Mouse (Mus musculus): Measurements from ENCODE around the gene 2610002M06Rik. TPM values are rescaled to one million over a fixed set of nuclear protein-coding genes. Genes with fewer than 3 reads are reported as not detected.

The 2610002M06Rik gene
- 2.1 TPM for polyA plus RNA-seq (2012; fragmentation: generic; extraction: Trizol)
- long read RNA-seq, experiment 1, full-length matches to known transcripts: 5 of 7 reads
- long read RNA-seq, experiment 1, partial matches to known transcripts: 0 of 7 reads
- long read RNA-seq, experiment 1, other reads (novel, unspliced or antisense): 2 of 7 reads
- long read RNA-seq, experiment 2, full-length matches to known transcripts: 23 of 24 reads
- long read RNA-seq, experiment 2, partial matches to known transcripts: 0 of 24 reads
- long read RNA-seq, experiment 2, other reads (novel, unspliced or antisense): 1 of 24 reads

DNA sequence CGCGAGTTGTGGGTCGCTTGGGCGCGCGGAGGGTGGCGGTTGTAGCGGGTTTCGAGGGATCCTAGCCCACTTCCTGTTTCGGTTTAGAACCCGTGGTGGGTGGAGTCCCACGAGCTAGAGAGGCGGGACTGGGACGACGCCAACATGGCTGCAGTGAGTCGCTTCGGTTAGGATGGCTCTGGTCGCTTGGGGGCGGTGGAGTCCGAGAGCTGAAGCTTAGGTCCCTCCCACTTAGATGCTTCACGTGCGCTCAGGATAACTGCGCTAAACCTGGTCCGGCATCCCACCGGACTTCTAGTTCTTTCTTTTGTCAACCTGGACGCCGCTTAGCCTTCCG is at the start of gene 2610002M06Rik:
Gene 2610002M06Rik, minus strand, starts transcription at position 117 of the 337 bp plus-strand sequence.
- peak within 1 kb of the TSS; percentile 37 for H3K4me3 ChIP-seq (ENCODE audit: insufficient read depth, poor library complexity, severe bottlenecking)
- no peaks in the 10 kb centered on the region for H3K79me2 ChIP-seq (ENCODE audit: control insufficient read depth, insufficient read depth)
- peak within 1 kb of the TSS; percentile 51 for H3ac ChIP-seq (ENCODE audit: control insufficient read depth, insufficient read length, low read depth)
- TF ChIP-seq FOSL1 (IDR thresholded peaks at IDR 0.05; ENCODE audit: insufficient read depth, low read length, poor library complexity, severe bottlenecking): no peak
- TF ChIP-seq MAX (IDR thresholded peaks at IDR 0.05): no peak
- peak; percentile 23 for TF ChIP-seq CTCF (IDR thresholded peaks at IDR 0.05; ENCODE audit: control insufficient read depth, insufficient read depth, insufficient read length)
- peak; percentile 21 for TF ChIP-seq USF1 (IDR thresholded peaks at IDR 0.05; ENCODE audit: low read depth)
- no peak for TF ChIP-seq MYOG (IDR thresholded peaks at IDR 0.05; ENCODE audit: control insufficient read depth, extremely low read depth, insufficient read length)
- TF ChIP-seq MYOD1 (IDR thresholded peaks at IDR 0.05; ENCODE audit: control insufficient read depth, insufficient read length, low read depth): no peak
- H3K27me3 ChIP-seq (ENCODE audit: control insufficient read depth, insufficient read depth, insufficient read length): no peaks in the 10 kb centered on the region
- no peaks in the 10 kb centered on the region for H3K36me3 ChIP-seq (ENCODE audit: control insufficient read depth, insufficient read depth)
- no peaks in the 10 kb centered on the region for H3K79me3 ChIP-seq (ENCODE audit: low read depth)

DNA sequence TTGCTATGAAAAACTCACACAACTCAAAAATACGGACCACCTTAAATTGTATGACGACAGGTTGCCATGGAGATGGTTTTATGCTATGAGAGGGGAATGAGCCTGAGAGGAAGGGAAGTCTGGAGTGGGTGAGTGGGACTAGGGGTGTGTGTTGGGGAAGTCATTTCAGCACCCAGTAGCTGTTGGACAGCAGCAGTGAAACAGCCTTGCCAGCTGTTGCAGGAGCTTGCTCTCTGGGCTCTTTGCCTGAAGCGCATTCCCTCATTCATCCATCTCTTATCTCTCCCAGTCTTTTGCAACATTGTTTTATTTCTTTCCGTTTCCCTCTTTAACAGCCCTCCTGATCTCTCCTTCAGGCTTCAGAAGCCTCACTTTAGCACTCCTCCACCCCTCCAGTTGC is 42.0 kb upstream of the 2610002M06Rik start:
- Histone ChIP-seq H3K4me3 (ENCODE audit: insufficient read depth, poor library complexity, severe bottlenecking) (no peak overlapping the region), H3K27me3 (ENCODE audit: control insufficient read depth, insufficient read depth, insufficient read length) (no peaks in the 10 kb centered on the region), H3K79me3 (ENCODE audit: low read depth) (no peaks in the 10 kb centered on the region), H3K36me3 (ENCODE audit: control insufficient read depth, insufficient read depth) (no peaks in the 10 kb centered on the region), H3K79me2 (ENCODE audit: control insufficient read depth, insufficient read depth) (no peaks in the 10 kb centered on the region), H3ac (ENCODE audit: control insufficient read depth, insufficient read length, low read depth) (no peak overlapping the region)
- TF ChIP-seq MAX (IDR thresholded peaks at IDR 0.05) (no peak), CTCF (IDR thresholded peaks at IDR 0.05; ENCODE audit: control insufficient read depth, insufficient read depth, insufficient read length) (no peak), FOSL1 (IDR thresholded peaks at IDR 0.05; ENCODE audit: insufficient read depth, low read length, poor library complexity, severe bottlenecking) (no peak), CEBPB (IDR thresholded peaks at IDR 0.05; ENCODE audit: low read depth) (no peak), MYOG (IDR thresholded peaks at IDR 0.05; ENCODE audit: control insufficient read depth, extremely low read depth, insufficient read length) (no peak), MYOD1 (IDR thresholded peaks at IDR 0.05; ENCODE audit: control insufficient read depth, insufficient read length, low read depth) (no peak)

DNA sequence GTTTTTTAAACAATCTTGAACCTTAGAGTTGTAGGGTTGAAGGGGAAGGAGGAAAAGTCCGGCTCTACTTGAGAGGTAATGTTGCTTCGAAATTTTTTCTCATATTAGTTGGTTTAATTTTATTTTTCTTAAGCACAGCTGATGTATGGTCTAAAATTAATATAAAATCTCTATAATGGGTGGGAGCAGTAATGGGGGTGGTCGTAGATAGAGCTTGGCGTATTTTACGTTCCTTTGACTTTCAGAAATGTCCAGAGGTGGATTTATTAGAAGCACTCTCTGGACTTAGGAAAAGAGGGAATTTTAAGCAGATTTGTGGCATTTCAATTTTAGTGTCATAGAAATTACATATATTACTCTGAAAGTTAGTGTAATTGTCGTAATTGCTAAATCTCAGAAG is 592 bp upstream of the 2610002M06Rik start:
- TF ChIP-seq MAX (IDR thresholded peaks at IDR 0.05) (no peak), CEBPB (IDR thresholded peaks at IDR 0.05; ENCODE audit: low read depth) (no peak)
- Histone ChIP-seq H3K79me2 (ENCODE audit: control insufficient read depth, insufficient read depth) (no peaks in the 10 kb centered on the region), H3K36me3 (ENCODE audit: control insufficient read depth, insufficient read depth) (no peaks in the 10 kb centered on the region), H3K27me3 (ENCODE audit: control insufficient read depth, insufficient read depth, insufficient read length) (no peaks in the 10 kb centered on the region), H3K79me3 (ENCODE audit: low read depth) (no peaks in the 10 kb centered on the region), H3ac (ENCODE audit: control insufficient read depth, insufficient read length, low read depth) (no peak overlapping the region), H3K4me3 (ENCODE audit: insufficient read depth, poor library complexity, severe bottlenecking) (no peak overlapping the region)

DNA sequence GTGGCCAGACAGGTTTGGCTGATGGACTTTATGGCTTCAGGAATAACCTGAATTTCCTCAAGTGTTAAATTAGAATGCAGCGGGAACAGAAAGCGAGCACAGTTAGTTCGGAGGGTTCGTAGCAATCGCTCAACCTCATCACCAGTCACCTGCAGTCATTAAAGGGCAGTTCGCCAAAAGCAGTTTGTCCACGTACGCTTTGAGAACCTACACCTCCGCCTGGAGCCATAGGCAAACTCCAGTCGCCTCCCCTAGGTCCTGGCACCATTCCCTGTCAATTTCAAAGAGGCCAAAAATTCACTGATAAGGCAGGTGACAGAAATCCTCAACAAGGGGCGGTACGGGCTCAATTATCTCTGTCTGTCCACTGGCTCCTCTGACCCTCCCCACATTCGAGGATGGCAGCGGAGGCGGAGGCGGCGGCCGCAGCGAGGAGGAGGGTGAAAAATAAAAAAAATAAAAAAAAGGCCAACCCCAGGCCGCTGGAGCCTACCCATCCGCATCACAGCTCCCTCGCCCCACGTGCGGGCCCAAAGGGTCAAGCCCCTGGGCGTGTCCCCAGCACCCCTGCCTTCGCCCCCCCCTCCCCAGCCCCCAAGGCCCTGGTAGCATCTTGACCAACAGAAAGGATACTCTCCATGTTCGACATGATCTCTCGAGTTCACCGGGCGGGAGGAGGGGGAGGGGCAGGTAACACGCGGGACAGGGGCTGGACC is 474 bp downstream of the 2610002M06Rik start:
- Histone ChIP-seq H3K27me3 (ENCODE audit: control insufficient read depth, insufficient read depth, insufficient read length) (no peaks in the 10 kb centered on the region), H3ac (ENCODE audit: control insufficient read depth, insufficient read length, low read depth) (peak overlapping the region; percentile 51), H3K4me3 (ENCODE audit: insufficient read depth, poor library complexity, severe bottlenecking) (peak overlapping the region; percentile 37), H3K79me2 (ENCODE audit: control insufficient read depth, insufficient read depth) (no peaks in the 10 kb centered on the region), H3K36me3 (ENCODE audit: control insufficient read depth, insufficient read depth) (no peaks in the 10 kb centered on the region), H3K79me3 (ENCODE audit: low read depth) (no peaks in the 10 kb centered on the region)
- TF ChIP-seq MYOG (IDR thresholded peaks at IDR 0.05; ENCODE audit: control insufficient read depth, extremely low read depth, insufficient read length) (no peak), MYOD1 (IDR thresholded peaks at IDR 0.05; ENCODE audit: control insufficient read depth, insufficient read length, low read depth) (no peak), CEBPB (IDR thresholded peaks at IDR 0.05; ENCODE audit: low read depth) (no peak)

- Histone ChIP-seq H3K36me3 (ENCODE audit: control insufficient read depth, insufficient read depth) (no peaks in the 10 kb centered on the region), H3K27me3 (ENCODE audit: control insufficient read depth, insufficient read depth, insufficient read length) (no peaks in the 10 kb centered on the region), H3K4me3 (ENCODE audit: insufficient read depth, poor library complexity, severe bottlenecking) (no peak overlapping the region), H3K79me2 (ENCODE audit: control insufficient read depth, insufficient read depth) (no peaks in the 10 kb centered on the region), H3K79me3 (ENCODE audit: low read depth) (no peaks in the 10 kb centered on the region), H3ac (ENCODE audit: control insufficient read depth, insufficient read length, low read depth) (no peak overlapping the region)
- TF ChIP-seq CTCF (IDR thresholded peaks at IDR 0.05; ENCODE audit: control insufficient read depth, insufficient read depth, insufficient read length): no peak
- no peak for TF ChIP-seq CEBPB (IDR thresholded peaks at IDR 0.05; ENCODE audit: low read depth)
- TF ChIP-seq MAX (IDR thresholded peaks at IDR 0.05): no peak
- TF ChIP-seq USF1 (IDR thresholded peaks at IDR 0.05; ENCODE audit: low read depth): no peak
- no peak for TF ChIP-seq MYOD1 (IDR thresholded peaks at IDR 0.05; ENCODE audit: control insufficient read depth, insufficient read length, low read depth)
- no peak for TF ChIP-seq MYOG (IDR thresholded peaks at IDR 0.05; ENCODE audit: control insufficient read depth, extremely low read depth, insufficient read length)
- TF ChIP-seq FOSL1 (IDR thresholded peaks at IDR 0.05; ENCODE audit: insufficient read depth, low read length, poor library complexity, severe bottlenecking): no peak
These were observed 4.0 kb downstream of the 2610002M06Rik start for GRCm38 (mm10) chrX:107812120-107812519.

DNA sequence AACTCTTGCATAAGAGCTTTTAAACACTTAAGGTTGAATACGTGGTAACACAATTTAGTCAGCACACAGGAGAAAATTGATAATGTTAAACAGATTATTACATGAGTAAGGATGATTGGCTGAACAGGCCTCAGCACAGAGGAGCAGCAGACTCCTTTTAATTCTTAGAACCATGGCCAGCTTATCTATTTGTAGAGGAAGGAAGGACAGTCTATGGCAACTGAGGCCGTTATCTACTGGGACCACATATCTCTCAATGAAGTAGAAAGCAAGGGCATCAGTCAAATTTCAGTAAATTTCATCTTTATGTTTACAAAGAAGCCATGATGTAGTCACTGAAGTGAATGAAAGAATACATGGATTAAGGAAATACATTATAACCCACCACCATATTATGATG is 19.2 kb downstream of the 2610002M06Rik start:
- Histone ChIP-seq H3ac (ENCODE audit: control insufficient read depth, insufficient read length, low read depth) (no peak overlapping the region), H3K4me3 (ENCODE audit: insufficient read depth, poor library complexity, severe bottlenecking) (no peak overlapping the region), H3K36me3 (ENCODE audit: control insufficient read depth, insufficient read depth) (no peaks in the 10 kb centered on the region), H3K27me3 (ENCODE audit: control insufficient read depth, insufficient read depth, insufficient read length) (no peaks in the 10 kb centered on the region), H3K79me3 (ENCODE audit: low read depth) (no peaks in the 10 kb centered on the region), H3K79me2 (ENCODE audit: control insufficient read depth, insufficient read depth) (no peaks in the 10 kb centered on the region)
- TF ChIP-seq MAX (IDR thresholded peaks at IDR 0.05) (no peak), MYOD1 (IDR thresholded peaks at IDR 0.05; ENCODE audit: control insufficient read depth, insufficient read length, low read depth) (no peak), USF1 (IDR thresholded peaks at IDR 0.05; ENCODE audit: low read depth) (no peak), CTCF (IDR thresholded peaks at IDR 0.05; ENCODE audit: control insufficient read depth, insufficient read depth, insufficient read length) (no peak), FOSL1 (IDR thresholded peaks at IDR 0.05; ENCODE audit: insufficient read depth, low read length, poor library complexity, severe bottlenecking) (no peak), MYOG (IDR thresholded peaks at IDR 0.05; ENCODE audit: control insufficient read depth, extremely low read depth, insufficient read length) (no peak), CEBPB (IDR thresholded peaks at IDR 0.05; ENCODE audit: low read depth) (no peak)
